Mouse (Mus musculus) liver, adult 2 months (tissue): Measurements from ENCODE around the gene Smbd1. TPM values are rescaled to one million over a fixed set of nuclear protein-coding genes. Genes with fewer than 3 reads are reported as not detected.

Experiments used
- DNase-seq: peaks from one replicate; pipeline ENCODE4 v3.0.0-alpha.2; 2011; ENCODE audit warnings: low read depth, low spot score; ENCODE audit errors: extremely low read depth
- H3K27ac ChIP-seq: fragments of 200-500 bp; replicated peaks from 2 replicates; pipeline ENCODE4 v1.5.1; 2012; ENCODE audit warnings: low read depth, mild to moderate bottlenecking, control low read depth, inconsistent platforms, low read length; ENCODE audit not compliant: insufficient read depth
- H3K27me3 ChIP-seq: fragments of 200-500 bp; 2 replicates; pipeline ENCODE4 v1.6.1; 2012; ENCODE audit warnings: mild to moderate bottlenecking, moderate library complexity, low read length, inconsistent platforms; ENCODE audit not compliant: control insufficient read depth, insufficient read depth
- H3K36me3 ChIP-seq: fragments of 200-500 bp; 2 replicates; pipeline ENCODE4 v1.6.1; 2012; ENCODE audit warnings: low read length, inconsistent platforms; ENCODE audit not compliant: control insufficient read depth, insufficient read depth
- H3K4me1 ChIP-seq: fragments of 200-500 bp; 2 replicates; pipeline ENCODE4 v1.6.1; 2011; ENCODE audit warnings: low read length; ENCODE audit not compliant: control insufficient read depth, insufficient read depth
- H3K4me3 ChIP-seq: fragments of 200-500 bp; 2 replicates; pipeline ENCODE4 v1.5.1; 2011; ENCODE audit warnings: low read depth, mild to moderate bottlenecking, control low read depth, low read length, moderate library complexity; ENCODE audit not compliant: insufficient read depth
- H3K79me2 ChIP-seq: fragments of 200-500 bp; 2 replicates; pipeline ENCODE4 v1.6.1; 2012; ENCODE audit warnings: inconsistent platforms, mild to moderate bottlenecking, low read length, moderate library complexity; ENCODE audit not compliant: control insufficient read depth, insufficient read depth
- H3K9ac ChIP-seq: fragments of 200-500 bp; 2 replicates; pipeline ENCODE4 v1.6.1; 2012; ENCODE audit warnings: low read depth, mild to moderate bottlenecking, control low read depth, inconsistent platforms, low read length
- CTCF ChIP-seq: fragments of 200-500 bp; IDR thresholded peaks from 2 replicates; pipeline ENCODE4 v1.5.1; 2011; ENCODE audit warnings: low read depth, low read length, control low read depth
- POLR2A ChIP-seq: fragments of 200-500 bp; IDR thresholded peaks from 2 replicates; pipeline ENCODE4 v1.6.1; 2011; ENCODE audit warnings: low read length, control low read depth; ENCODE audit not compliant: insufficient read depth; ENCODE audit errors: extremely low read depth
- WGBS: fragments of 180-500 bp; shearing (Covaris S2); methylation state at CpG from one replicate; pipeline ENCODE4 v1.1.7; 2018; 5-methylcytosine and 5-hydroxymethylcytosine counted together
- polyA plus RNA-seq: library from polyadenylated mRNA; depleted of rRNA; stranded (reverse); fragments of >200 nt; gene quantifications from 2 replicates; pipeline ENCODE4 v1.2.3, GENCODE M21; 2012
- total RNA-seq: library from RNA; depleted of rRNA; stranded (reverse); fragments of >200 nt; gene quantifications from 2 replicates; pipeline ENCODE4 v1.2.3, GENCODE M21; 2014

Gene Smbd1
- total and polyA plus RNA-seq, 2 experiments: not detected

DNA sequence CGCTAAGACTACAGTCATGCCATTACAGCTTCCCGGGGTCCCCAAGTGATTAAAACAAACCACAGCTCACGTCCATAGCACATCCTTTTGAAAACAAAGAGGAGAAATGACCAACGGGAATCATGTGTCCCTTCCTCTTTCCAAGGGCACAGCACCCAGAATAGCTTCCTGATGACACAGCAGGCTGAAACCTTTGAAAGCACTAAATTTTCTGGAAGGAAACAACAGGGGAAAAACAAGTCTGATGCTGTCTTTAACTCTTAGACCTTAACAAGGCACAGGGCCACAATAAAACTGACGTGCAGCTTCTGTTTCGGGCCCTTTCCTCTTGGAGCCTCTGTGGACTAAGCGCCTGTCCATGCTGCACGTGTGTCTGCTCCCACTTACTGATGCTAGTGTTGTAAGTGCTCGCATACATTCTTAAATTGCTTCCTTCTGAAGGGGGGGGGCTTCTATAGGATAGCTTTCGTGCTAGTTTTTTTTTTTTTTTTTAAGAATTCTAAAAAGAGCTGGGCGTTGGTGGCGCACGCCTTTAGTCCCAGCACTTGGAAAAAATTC, 43.3 kb upstream of the Smbd1 start:
- Histone ChIP-seq H3K27ac (peak overlapping the region; percentile 61), H3K79me2 (peaks cover 3% of the 10 kb centered on the region; the same call in 1 of the 2 replicates), H3K27me3 (no peaks in the 10 kb centered on the region), H3K9ac (no peak overlapping the region), H3K36me3 (peaks cover 6% of the 10 kb centered on the region; the same call in 1 of the 2 replicates), H3K4me3 (no peak overlapping the region), H3K4me1 (no peaks in the 10 kb centered on the region)
- 79% methylated on average over 13 of the region's 13 CpGs for WGBS
- peak; percentile 15 for DNase-seq
- no peak for TF ChIP-seq CTCF

DNA sequence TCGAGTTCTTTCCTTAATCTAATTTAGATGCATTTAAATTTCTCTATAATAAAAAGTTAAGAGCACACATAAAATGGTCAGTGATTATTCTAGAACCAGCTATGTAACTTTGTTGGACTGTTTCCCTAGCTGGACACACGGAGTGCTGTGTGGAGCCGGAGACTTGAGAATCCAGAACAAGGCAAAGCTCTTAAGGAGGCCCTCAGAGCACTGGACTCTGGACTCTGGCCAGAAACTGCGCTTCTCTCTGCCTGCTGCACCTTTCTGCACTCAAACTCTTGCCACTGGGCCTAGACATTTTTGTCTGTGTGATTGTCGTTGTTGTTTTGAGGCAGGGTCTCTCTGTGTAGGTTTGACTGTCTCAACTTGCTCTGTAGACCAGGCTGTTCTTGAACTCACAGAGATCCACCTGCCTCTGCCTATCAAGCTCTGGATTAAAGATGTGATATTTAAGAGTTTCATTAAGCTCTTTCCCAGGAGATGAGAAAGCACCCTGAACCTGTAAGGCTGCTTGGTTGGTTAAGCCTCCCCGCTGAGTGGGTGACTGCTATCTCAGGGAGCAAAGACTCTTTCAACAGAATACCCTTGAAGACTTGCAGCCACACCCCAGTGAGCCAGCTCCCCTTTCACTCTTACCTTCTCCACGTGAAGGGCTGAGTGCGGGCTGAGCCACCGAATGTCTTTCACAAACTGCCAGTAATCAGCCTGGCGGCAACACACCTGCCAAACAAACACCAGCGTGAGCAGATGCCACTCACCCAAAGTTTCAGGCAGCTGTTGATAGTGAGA, 39.0 kb upstream of the Smbd1 start:
- TF ChIP-seq CTCF (no peak), POLR2A (no peak)
- Histone ChIP-seq H3K27me3 (no peaks in the 10 kb centered on the region), H3K4me3 (no peak overlapping the region), H3K27ac (no peak overlapping the region), H3K9ac (no peak overlapping the region), H3K79me2 (no peaks in the 10 kb centered on the region), H3K36me3 (peaks cover 20% of the 10 kb centered on the region; the same call in 1 of the 2 replicates), H3K4me1 (no peaks in the 10 kb centered on the region)
- WGBS: 97% methylated on average over 11 of the region's 11 CpGs
- DNase-seq: no peak

DNA sequence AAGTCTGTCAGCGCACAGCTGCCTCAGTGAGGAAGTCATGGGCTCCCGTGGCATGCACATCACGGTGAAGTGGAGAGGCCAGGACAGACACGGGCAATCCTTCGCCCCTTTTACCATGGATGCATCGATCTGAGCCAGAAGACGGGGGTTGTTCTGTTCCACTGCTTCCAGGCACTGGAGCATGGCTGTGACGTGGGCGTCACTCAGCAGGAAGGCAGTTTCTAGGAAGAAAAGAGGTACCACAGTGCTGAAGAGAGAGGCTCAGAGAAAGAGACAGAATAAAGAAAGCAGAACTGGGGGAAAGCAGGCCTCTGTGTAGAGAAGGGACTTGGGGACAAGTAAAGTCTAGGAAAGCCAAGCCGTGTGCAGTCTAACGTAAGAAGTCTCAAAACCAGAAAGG, 36.8 kb upstream of the Smbd1 start:
- no peak for TF ChIP-seq POLR2A
- WGBS: 97% methylated on average over 11 of the region's 11 CpGs
- no peaks in the 10 kb centered on the region for H3K79me2 ChIP-seq
- no peaks in the 10 kb centered on the region for H3K4me1 ChIP-seq
- no peak overlapping the region for H3K4me3 ChIP-seq
- no peak overlapping the region for H3K27ac ChIP-seq
- H3K36me3 ChIP-seq: peaks cover 23% of the 10 kb centered on the region; the same call in 1 of the 2 replicates
- no peak for DNase-seq
- H3K27me3 ChIP-seq: no peaks in the 10 kb centered on the region
- H3K9ac ChIP-seq: no peak overlapping the region

DNA sequence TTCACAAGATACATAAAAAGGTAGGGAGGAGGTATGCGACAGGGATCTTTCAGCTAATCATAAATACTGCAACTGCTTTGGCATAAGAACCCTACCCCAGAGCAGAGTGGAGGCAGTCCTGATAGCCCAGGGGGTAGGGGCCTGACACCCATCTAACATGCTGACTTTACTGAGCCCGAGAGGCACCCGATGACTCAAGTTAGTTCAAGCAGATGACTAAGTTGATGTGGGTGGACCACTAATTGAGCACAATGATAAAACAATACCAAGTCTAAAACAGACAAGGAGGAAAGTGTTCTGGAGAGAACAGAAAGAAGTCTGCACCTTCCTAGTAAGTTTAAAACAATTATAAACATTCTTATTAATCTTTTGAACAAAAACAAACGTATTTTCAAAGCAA, 21.2 kb upstream of the Smbd1 start:
- TF ChIP-seq CTCF: no peak
- no peak for TF ChIP-seq POLR2A
- WGBS: 96% methylated on average over 4 of the region's 4 CpGs
- Histone ChIP-seq H3K4me1 (no peaks in the 10 kb centered on the region), H3K4me3 (no peak overlapping the region), H3K27ac (no peak overlapping the region), H3K36me3 (peaks cover 23% of the 10 kb centered on the region), H3K27me3 (no peaks in the 10 kb centered on the region), H3K79me2 (no peaks in the 10 kb centered on the region), H3K9ac (no peak overlapping the region)
- DNase-seq: no peak

DNA sequence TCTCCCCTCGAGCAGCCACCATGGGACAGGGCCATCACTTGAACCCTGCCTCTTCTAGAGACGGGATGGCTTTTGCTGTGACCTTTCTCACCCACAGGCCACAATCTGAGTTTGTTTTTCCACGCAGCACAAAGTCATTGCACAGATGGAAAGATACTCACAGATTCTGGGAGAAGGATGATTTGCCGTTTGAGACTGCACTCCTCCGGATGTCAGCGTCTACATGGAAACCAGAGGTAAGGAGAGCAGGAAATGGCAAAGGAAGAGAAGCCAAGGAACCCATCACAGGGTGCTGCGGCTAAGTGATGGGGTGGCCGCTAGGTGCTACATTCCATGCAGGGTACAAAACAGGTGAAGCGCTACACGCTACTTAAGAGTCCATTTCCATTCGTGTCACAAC, 18.8 kb upstream of the Smbd1 start:
- H3K27ac ChIP-seq: no peak overlapping the region
- H3K27me3 ChIP-seq: no peaks in the 10 kb centered on the region
- no peak for TF ChIP-seq CTCF
- no peak for TF ChIP-seq POLR2A
- no peaks in the 10 kb centered on the region for H3K4me1 ChIP-seq
- DNase-seq: no peak
- no peak overlapping the region for H3K4me3 ChIP-seq
- H3K79me2 ChIP-seq: no peaks in the 10 kb centered on the region
- H3K9ac ChIP-seq: no peak overlapping the region
- peaks cover 31% of the 10 kb centered on the region for H3K36me3 ChIP-seq
- 85% methylated on average over 11 of the region's 11 CpGs for WGBS

DNA sequence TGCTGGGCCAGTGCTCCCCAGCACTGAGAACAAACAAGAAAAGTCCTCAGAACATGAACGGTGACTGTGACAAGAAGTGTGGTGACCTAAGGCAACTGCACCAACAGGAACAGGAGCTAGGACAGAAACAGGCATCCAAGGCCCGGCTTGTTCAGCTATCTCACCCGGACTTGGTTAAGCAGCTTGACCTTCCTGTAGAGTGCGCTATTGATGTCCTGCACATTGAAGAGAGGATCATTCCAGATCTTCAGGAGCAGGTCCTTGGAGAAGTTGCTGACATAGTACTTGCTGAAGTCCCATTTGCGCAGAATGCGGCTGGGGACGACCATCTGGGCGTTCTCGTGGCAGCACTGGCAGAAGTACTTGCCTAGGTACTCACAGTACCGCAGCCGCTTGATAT, 16.2 kb upstream of the Smbd1 start:
- TF ChIP-seq CTCF: no peak
- TF ChIP-seq POLR2A: no peak
- 92% methylated on average over 11 of the region's 11 CpGs for WGBS
- H3K79me2 ChIP-seq: no peaks in the 10 kb centered on the region
- H3K9ac ChIP-seq: no peak overlapping the region
- H3K27me3 ChIP-seq: no peaks in the 10 kb centered on the region
- H3K4me1 ChIP-seq: no peaks in the 10 kb centered on the region
- no peak overlapping the region for H3K4me3 ChIP-seq
- peaks cover 29% of the 10 kb centered on the region for H3K36me3 ChIP-seq
- no peak overlapping the region for H3K27ac ChIP-seq
- no peak for DNase-seq
